Mouse (Mus musculus) gastrocnemius, postnatal 25 days (tissue): ENCODE data around the gene Hapln4. TPM values are rescaled to one million over a fixed set of nuclear protein-coding genes. Genes with fewer than 3 reads are reported as not detected.

ENCODE experiments used
- DNase-seq: peaks from one replicate; pipeline ENCODE4 v3.0.0; 2022
- microRNA-seq, 2 experiments: library from miRNA; unstranded; fragments of <30 nt; microRNA quantifications; one replicate each; pipeline ENCODE4 v1.2.0; 2021; ENCODE audit warnings: borderline replicate concordance in 2 of 2
- total RNA-seq, 2 experiments: library from RNA; stranded (reverse); gene quantifications; 1 replicate in 1 of 2; 2 replicates in 1 of 2; pipeline ENCODE4 v1.2.3; 2021

The Hapln4 gene
- total RNA-seq, 2 experiments from 2014 or later, result 0.08 TPM; not detected in 1

DNA sequence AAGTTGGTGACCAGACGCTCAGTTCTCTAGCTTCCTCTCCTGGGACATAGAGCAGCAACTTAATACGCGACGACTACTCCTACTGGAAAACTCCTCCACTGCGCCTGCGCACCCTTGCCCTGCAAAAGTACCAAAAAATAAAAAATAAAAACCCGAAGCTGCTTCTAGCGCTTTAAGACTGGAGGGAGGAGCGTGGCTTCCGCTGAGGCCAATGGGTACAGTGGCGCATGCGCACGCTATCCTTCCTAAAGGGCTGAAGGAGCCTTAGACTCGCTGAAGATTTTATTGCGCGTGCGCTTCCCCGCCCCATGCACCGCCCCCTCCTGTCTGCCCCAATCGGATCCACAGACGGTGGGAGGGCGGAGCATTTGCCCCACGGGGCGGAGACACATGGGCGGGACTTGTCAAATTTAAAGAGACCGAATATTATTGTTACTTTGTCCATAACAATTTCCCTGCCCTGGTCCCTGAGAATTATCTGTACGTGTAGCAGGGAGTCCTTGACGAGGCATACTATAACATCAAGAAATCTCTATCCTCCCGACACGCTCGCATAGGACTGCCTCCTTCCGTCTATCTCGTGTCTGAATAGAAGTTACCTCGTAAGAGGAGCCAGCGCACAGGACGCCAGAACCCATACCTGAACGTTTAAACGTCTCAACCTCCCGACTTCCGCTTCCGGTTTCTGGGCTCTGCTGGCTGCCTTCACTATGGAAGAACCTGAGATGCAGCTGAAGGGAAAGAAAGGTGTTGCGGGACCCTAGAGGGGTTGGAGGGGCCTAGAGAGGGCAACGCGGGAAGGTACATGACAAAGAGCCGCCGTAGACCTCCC lies 56.0 kb downstream of the Hapln4 start, which contains the start of the genes Rfxank, Borcs8 and Mef2b:
Rfxank (minus strand) TSS at position 129 of the 832 bp plus-strand sequence.
Borcs8 (plus strand) TSS at position 474 of the 832 bp plus-strand sequence.
Mef2b (plus strand) TSS at position 686 of the 832 bp plus-strand sequence.
- DNase-seq, result peak; percentile 99

DNA sequence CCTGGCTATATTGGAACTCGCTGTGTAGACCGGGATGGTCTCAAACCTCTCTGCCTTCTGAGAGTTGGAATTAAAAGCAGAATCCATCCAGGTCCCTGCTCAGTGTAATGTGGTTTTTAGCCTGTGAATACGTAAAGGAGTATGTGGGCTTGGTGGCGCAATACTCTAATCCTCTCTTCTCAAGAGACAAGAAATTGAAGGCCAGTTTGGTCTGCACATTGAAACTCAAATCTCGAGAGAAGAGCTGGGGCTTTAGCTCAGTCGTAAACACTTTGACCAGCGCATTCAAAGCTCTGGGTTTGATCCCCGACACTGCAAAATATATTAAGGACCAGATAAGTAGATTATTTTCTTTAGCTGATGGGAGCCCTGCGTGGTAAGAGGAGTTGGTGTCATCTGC lies 56.7 kb downstream of the Hapln4 start:
- DNase-seq, result no peak

Small RNA genes lying within 50 kb of the gene (microRNA-seq; reads per million reads assigned to microRNA genes)
- gene Mir7066, result 0 reads per million in 2 experiments

Other genes with a start within 250 kb of the Hapln4 start
- 10 to 100 TPM in 1 of 2 experiments, 1 to 10 TPM in 1; 4.0 to 13.6 TPM for gene Cilp2, start 195.8 kb upstream of the Hapln4 start, total RNA-seq
- gene Tssk6, start 181.3 kb upstream of the Hapln4 start, total RNA-seq, result not detected
- 100 to 1,000 TPM; 338 to 343 TPM for gene Ndufa13, start 180.9 kb upstream of the Hapln4 start, total RNA-seq
- gene Yjefn3, start 180.7 kb upstream of the Hapln4 start, total RNA-seq, result 1 to 10 TPM; 5.6 to 6.9 TPM
- gene Gatad2a, start 87.1 kb upstream of the Hapln4 start, total RNA-seq, result 10 to 100 TPM; 25.4 to 26.2 TPM
- 10 to 100 TPM; 24.5 to 25.1 TPM for gene Mau2, start 40.7 kb upstream of the Hapln4 start, total RNA-seq
- 10 to 100 TPM; 13.1 to 15.5 TPM for gene Sugp1, start 40.6 kb upstream of the Hapln4 start, total RNA-seq
- 1 to 10 TPM in 1 of 2 experiments, not detected in 1; 1.7 TPM for gene Tm6sf2, start 10.5 kb upstream of the Hapln4 start, total RNA-seq
- under 1 TPM in 1 of 2 experiments, not detected in 1; 0.05 TPM for gene Ncan, start 37.4 kb downstream of the Hapln4 start, total RNA-seq
- gene Nr2c2ap, start 47.9 kb downstream of the Hapln4 start, total RNA-seq, result 1 to 10 TPM; 3.9 to 4.3 TPM
- 1 to 10 TPM; 7.3 to 7.7 TPM for gene Rfxank, start 55.7 kb downstream of the Hapln4 start, total RNA-seq
- 10 to 100 TPM; 14.6 to 16.6 TPM for gene Borcs8, start 56.0 kb downstream of the Hapln4 start, total RNA-seq
- under 1 TPM; 0.21 to 0.23 TPM for gene Mef2b, start 56.3 kb downstream of the Hapln4 start, total RNA-seq
- 10 to 100 TPM; 68.1 to 72.3 TPM for gene Tmem161a, start 88.9 kb downstream of the Hapln4 start, total RNA-seq
- 10 to 100 TPM; 30.0 to 39.2 TPM for gene Slc25a42, start 128.8 kb downstream of the Hapln4 start, total RNA-seq
- 10 to 100 TPM; 43.1 to 45.0 TPM for gene Sugp2, start 150.8 kb downstream of the Hapln4 start, total RNA-seq
- 1 to 10 TPM; 7.6 to 8.2 TPM for gene Armc6, start 151.0 kb downstream of the Hapln4 start, total RNA-seq
- gene Homer3, start 199.4 kb downstream of the Hapln4 start, total RNA-seq, result 1 to 10 TPM; 3.0 to 4.7 TPM
- 10 to 100 TPM; 26.9 to 30.7 TPM for gene Ddx49, start 219.0 kb downstream of the Hapln4 start, total RNA-seq
- gene Cope, start 219.1 kb downstream of the Hapln4 start, total RNA-seq, result 100 to 1,000 TPM; 113 to 119 TPM
- 10 to 100 TPM; 13.8 to 15.8 TPM for gene Cers1, start 232.3 kb downstream of the Hapln4 start, total RNA-seq
- gene Gdf1, start 246.4 kb downstream of the Hapln4 start, total RNA-seq, result 1 to 10 TPM in 1 of 2 experiments, under 1 TPM in 1; 0.72 to 2.5 TPM